Mouse (Mus musculus) lung, postnatal 0 days (tissue): ENCODE measurements around the gene Ptf1a.

Experiments used
- CTCF ChIP-seq: IDR thresholded peaks from 2 replicates; pipeline ENCODE4 v1.5.1; 2016; ENCODE audit warnings: antibody characterized with exemption, mild to moderate bottlenecking
- EP300 ChIP-seq: IDR thresholded peaks from 2 replicates; pipeline ENCODE4 v1.6.1; 2016; ENCODE audit warnings: antibody characterized with exemption, mild to moderate bottlenecking, control low read depth

GRCm38 (mm10) chr2:19490262-19490661, 44.8 kb downstream of the Ptf1a start:
- TF ChIP-seq CTCF (no peak), EP300 (no peak)
